Mouse (Mus musculus): ENCODE measurements around the gene Fas.

Gene Fas

GRCm38 (mm10) chr19:34289948-34290789, at the start of gene Fas:
Fas (plus strand) TSS chr19:34290666.
- DNase-seq: peak; percentile 85

- peak; percentile 57 for DNase-seq
These were observed 49.1 kb upstream of the Fas start for GRCm38 (mm10) chr19:34241247-34241915.

GRCm38 (mm10) chr19:34242925-34243324, 47.5 kb upstream of the Fas start:
- DNase-seq: no peak

DNA sequence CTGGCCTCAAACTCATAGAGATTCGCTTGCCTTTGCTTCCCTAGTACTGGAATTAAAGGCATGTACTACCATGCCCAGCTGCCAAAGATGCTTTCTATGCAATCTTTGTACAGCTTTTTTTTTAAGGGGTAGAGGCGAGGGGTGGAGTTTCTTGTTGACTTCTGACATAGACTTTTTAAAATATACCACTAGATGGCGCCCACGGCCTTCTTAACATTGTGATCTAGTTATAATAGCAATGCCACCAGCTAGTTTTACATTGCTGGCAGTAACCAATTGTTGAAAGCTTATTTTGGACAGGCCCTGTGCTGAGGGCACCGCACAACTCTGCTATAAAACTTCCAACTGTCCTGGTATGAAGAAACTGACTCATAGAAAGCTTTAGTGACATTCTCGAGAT, 46.4 kb upstream of the Fas start:
- DNase-seq: peak; percentile 85

DNA sequence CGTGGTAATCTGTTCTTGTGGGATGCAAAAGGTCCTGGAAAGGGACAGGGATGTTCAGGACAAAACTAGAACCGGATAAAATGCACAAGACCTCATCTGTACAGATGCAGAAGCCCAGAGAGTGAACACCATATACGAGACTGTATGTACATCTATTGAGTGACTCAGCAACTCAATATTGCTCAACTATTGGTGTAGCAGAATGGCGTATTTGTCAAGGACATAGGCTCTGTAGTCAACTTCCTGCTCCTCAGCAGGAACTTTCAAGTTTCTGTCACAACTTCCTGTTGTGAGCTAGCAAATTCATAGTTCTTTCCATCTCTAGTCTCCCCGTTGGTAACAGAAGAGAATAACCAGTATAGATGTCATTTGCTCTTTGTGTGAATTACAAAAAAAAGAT, 41.9 kb upstream of the Fas start:
- DNase-seq: no peak

- DNase-seq: no peak
These were observed 39.8 kb upstream of the Fas start for GRCm38 (mm10) chr19:34250621-34251020.

DNA sequence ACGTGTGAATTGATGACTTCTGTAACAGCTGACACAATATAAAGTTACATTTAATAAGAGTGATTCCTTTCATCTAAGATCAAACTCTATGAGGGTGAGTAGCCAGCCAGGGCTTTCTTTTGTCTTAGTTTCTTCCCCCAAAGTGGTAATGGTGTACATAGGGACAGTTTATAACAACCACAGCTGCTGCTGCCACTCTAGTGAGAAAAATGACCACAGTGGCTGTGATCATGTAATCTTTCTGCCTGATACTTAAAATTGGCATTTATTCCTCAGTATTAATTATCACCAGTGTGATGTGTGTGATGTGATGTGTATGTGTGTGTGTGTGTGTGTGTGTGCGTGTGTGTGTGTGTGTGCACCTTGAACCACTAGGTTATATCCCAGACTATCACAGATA, 38.6 kb upstream of the Fas start:
- DNase-seq: no peak

DNA sequence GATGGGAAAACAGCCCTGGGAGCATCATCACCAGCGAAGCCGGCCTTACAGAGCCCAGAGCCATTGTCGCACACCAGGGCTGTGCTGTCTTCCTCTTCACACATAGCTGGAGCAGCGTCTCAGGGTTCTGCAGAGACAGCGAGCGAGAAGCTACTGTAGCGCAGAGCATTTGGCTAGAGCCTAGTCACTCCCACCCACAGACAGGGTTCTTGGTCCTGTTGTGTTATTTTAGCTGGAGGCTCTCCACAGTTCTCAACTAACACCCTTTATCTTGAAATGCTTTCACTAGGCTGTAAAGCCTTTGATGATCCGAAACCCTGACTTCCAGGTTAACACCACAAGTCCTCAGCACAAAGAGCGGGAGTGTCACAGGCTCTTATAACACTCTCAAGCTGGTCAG, 38.0 kb upstream of the Fas start:
- no peak for DNase-seq

- DNase-seq: peak; percentile 15
These were observed 36.2 kb upstream of the Fas start for GRCm38 (mm10) chr19:34254101-34254879.

GRCm38 (mm10) chr19:34254880-34255681, 35.4 kb upstream of the Fas start, which contains the start of gene Acta2:
Acta2 (minus strand) TSS chr19:34255590.
- no peak for DNase-seq

DNA sequence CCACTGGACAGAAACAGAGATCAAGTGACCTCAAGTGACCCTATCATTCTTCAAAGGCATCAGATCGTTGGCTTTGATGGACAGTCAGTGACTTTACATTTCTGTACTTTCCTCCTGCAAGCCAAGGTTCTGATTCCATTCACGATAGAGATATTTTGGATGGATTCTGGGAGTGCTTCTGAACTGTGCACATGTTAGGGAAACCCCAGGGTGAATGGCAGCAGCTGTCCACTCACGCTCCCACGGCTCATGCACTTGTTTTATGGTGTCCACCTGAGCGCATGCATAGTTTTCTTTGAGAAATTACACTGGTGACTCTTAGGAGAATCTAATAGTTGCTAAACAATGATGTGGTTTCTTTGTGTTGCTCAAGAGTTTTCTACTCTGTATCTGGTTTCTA, 34.3 kb upstream of the Fas start:
- no peak for DNase-seq

DNA sequence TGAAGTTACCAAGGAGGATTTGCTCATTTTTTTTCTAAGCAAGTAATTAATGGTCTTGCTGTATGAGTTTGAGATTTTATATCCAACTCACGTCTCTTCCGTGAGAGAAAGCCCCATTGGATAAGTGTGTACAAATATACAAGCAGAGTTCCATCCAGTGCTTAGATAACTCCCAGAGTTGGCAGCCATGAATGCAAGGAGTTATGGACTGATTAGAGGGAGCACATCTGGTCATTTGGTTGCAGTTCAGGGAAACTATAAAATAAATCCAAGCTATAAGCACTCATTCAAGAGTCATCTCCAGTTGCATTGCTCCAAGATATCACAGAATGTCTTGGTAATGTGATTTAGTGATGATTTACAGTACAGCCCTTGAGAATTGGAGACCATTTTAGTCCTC, 33.5 kb upstream of the Fas start:
- no peak for DNase-seq

GRCm38 (mm10) chr19:34262273-34262974, 28.0 kb upstream of the Fas start:
- DNase-seq: no peak

DNA sequence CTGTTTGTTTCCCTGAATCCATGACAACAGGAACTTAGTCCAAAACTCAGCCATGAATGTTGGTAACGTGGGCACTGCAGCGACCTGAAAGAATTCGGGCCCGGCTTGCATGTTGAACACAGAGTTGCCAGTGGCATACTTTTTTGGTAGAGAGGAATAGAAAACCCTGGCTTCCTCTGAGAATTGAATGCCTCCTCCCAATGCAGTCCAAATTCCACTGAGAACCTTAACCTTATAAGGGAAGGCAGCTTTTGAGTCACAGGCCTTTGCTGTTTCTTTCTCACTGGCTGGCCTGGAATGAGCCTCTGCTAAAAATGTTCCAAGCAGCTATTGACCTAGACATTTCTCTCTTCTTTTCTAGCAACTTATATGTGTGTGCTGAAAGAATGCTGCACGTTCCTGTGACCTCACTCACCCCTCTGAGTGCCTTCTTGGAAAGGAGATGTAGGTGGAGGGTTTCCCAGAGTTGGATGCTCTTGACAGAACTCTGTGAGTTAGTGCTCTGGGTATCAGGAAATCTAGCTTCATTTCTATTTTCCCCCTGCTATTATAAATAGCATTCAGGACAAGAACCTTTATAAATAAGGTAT, 24.8 kb upstream of the Fas start:
- no peak for DNase-seq

DNA sequence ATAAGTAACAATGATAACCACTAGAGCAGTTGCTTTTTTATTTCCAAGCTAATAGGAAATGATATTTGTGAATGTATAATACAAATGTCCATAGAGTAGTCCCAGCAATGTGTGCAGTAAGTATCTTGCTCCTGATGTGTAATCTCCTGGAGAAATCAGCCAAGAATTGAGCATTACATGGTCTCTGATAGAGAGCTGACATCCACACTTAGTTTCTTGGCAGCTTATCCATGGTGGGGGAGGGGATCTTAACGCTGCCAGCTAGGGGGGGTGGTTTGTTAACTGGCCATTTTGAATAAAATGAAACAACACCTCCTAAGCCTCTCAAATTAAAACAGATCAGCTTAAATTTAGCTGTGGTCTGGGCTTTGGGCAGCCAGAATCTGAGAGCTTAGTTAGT, 21.5 kb upstream of the Fas start:
- no peak for DNase-seq

- no peak for DNase-seq
These were observed 20.2 kb upstream of the Fas start for GRCm38 (mm10) chr19:34270106-34270726.

DNA sequence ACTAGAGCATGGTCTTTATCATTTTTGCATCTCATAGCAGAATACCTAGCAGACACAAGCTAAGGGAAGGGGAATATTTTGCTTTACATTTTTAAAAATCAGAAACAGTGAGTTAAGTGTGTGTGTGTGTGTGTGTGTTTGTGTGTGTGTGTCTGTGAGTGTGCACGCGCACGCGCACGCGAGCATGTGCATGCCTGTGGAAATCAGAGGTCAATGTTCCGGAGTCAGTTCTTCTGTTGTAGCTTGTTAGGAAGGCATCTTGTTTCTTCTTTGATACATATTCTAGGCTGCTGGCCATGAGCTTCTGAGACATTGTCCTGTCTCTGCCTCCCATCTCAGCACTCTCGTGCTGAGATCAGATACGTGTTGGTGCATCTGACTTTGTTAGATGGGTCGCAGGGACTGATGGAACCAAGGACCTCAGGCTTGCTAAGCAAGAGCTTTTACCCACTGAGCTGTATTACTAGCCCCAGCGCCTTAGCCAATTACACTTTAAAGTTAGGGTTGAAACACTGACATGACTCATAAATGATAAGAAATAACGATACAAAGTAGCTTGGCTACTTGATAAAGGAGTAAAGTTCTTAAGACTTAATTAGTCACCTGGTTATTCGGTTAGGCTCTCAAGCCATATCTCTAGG, 19.5 kb upstream of the Fas start:
- DNase-seq: no peak

- DNase-seq: no peak
These were observed 17.4 kb upstream of the Fas start for GRCm38 (mm10) chr19:34273073-34273472.

DNA sequence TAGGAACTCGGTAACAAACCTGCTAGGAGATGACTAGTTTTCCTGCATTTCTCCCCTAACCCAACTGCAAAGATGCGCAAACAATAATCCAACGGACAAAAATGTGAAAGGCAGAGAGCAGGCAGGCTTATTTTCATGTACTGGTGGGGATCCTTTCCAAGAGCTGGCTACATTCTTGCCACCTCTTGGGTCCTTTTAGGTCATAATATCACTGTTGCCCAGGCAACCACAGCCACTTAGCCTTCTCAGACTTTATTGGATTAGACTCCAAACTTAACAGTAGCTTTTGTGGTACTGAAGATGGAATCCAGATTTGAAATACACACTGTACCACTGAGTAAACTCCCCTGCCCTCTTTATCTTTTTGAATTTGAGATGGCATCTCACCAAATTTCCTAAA, 12.4 kb upstream of the Fas start:
- DNase-seq: no peak

GRCm38 (mm10) chr19:34283614-34284013, 6.9 kb upstream of the Fas start:
- DNase-seq: peak; percentile 31

GRCm38 (mm10) chr19:34284383-34284782, 6.1 kb upstream of the Fas start:
- peak; percentile 46 for DNase-seq

Data from kidney, adult 9 months (tissue).